Mouse (Mus musculus) cerebellum, postnatal 25 days (tissue): Measurements from ENCODE around the gene Emc6.

Experiments
- DNase-seq, 2 experiments: peaks; one replicate each; pipeline ENCODE4 v3.0.0; 2021; ENCODE audit warnings: mixed read lengths in 2 of 2

Gene Emc6

GRCm38 (mm10) chr11:73175612-73176011 lies 1.2 kb downstream of the Emc6 start:
- DNase-seq: no peak

GRCm38 (mm10) chr11:73172186-73172585 lies 4.7 kb downstream of the Emc6 start:
- peak in 1 of 2 experiments; percentile 29 for DNase-seq

- DNase-seq: peak; percentile 72 to 82
These were observed 7.6 kb downstream of the Emc6 start for GRCm38 (mm10) chr11:73169231-73169630.

- no peak for DNase-seq
These were observed 8.3 kb downstream of the Emc6 start for GRCm38 (mm10) chr11:73168576-73168975.

- no peak for DNase-seq
These were observed 8.8 kb downstream of the Emc6 start for GRCm38 (mm10) chr11:73168071-73168470.

GRCm38 (mm10) chr11:73162284-73162683 lies 14.6 kb downstream of the Emc6 start:
- no peak for DNase-seq

GRCm38 (mm10) chr11:73161616-73162015 lies 15.2 kb downstream of the Emc6 start:
- no peak for DNase-seq

GRCm38 (mm10) chr11:73160811-73161200 lies 16.0 kb downstream of the Emc6 start:
- no peak for DNase-seq

GRCm38 (mm10) chr11:73159957-73160810 lies 16.7 kb downstream of the Emc6 start, which contains the start of gene P2rx5:
P2rx5 (plus strand) TSS chr11:73160421.
- peak; percentile 57 to 69 for DNase-seq

- no peak for DNase-seq
These were observed 21.8 kb downstream of the Emc6 start for GRCm38 (mm10) chr11:73155071-73155470.

- no peak for DNase-seq
These were observed 28.6 kb downstream of the Emc6 start for GRCm38 (mm10) chr11:73148209-73148608.

GRCm38 (mm10) chr11:73146975-73147365 lies 29.9 kb downstream of the Emc6 start:
- DNase-seq: no peak

GRCm38 (mm10) chr11:73146026-73146974 lies 30.5 kb downstream of the Emc6 start:
- DNase-seq: no peak

- no peak for DNase-seq
These were observed 32.6 kb downstream of the Emc6 start for GRCm38 (mm10) chr11:73144261-73144681.

GRCm38 (mm10) chr11:73137591-73138501 lies 39.0 kb downstream of the Emc6 start, which contains the start of gene Haspin:
Haspin (minus strand) TSS chr11:73138294.
- DNase-seq: peak; percentile 89 to 94

- DNase-seq: no peak
These were observed 39.7 kb downstream of the Emc6 start for GRCm38 (mm10) chr11:73137116-73137515.

GRCm38 (mm10) chr11:73136587-73136986 lies 40.2 kb downstream of the Emc6 start:
- DNase-seq: no peak

- no peak for DNase-seq
These were observed 42.6 kb downstream of the Emc6 start for GRCm38 (mm10) chr11:73134222-73134621.

GRCm38 (mm10) chr11:73132999-73133398 lies 43.8 kb downstream of the Emc6 start:
- DNase-seq: no peak

GRCm38 (mm10) chr11:73131020-73131419 lies 45.8 kb downstream of the Emc6 start:
- peak in 1 of 2 experiments; percentile 6 for DNase-seq

GRCm38 (mm10) chr11:73126495-73126894 lies 50.3 kb downstream of the Emc6 start:
- DNase-seq: no peak
